Mouse (Mus musculus) midbrain, postnatal 0 days (tissue): ENCODE results near the gene Ace. TPM values are rescaled to one million over a fixed set of nuclear protein-coding genes. Genes with fewer than 3 reads are reported as not detected.

Experiments used
- ATAC-seq: fragments of 200-750 bp; cut with Nextera tagmentation; 2 replicates; pipeline ENCODE4 v1.8.0; 2017; ENCODE audit warnings: moderate number of reproducible peaks, mild to moderate bottlenecking, moderate TSS enrichment, moderate library complexity; ENCODE audit not compliant: low FRiP score
- DNase-seq: peaks from one replicate; pipeline ENCODE4 v3.0.0-alpha.2; 2015; ENCODE audit warnings: low spot score
- H3K27ac ChIP-seq: fragments of 300-500 bp; sonication (generic); 2 replicates; pipeline ENCODE4 v1.5.1; 2014; ENCODE audit warnings: low read depth, mild to moderate bottlenecking, low read length, mixed read lengths
- H3K27me3 ChIP-seq: fragments of 300-500 bp; sonication (generic); 2 replicates; pipeline ENCODE4 v1.6.1; 2014; ENCODE audit warnings: low read length, control low read depth, mixed read lengths; ENCODE audit not compliant: insufficient read depth
- H3K36me3 ChIP-seq: fragments of 300-500 bp; sonication (generic); 2 replicates; pipeline ENCODE4 v1.6.1; 2014; ENCODE audit warnings: low read length, control low read depth, mixed read lengths; ENCODE audit not compliant: insufficient read depth
- H3K4me1 ChIP-seq: fragments of 300-500 bp; sonication (generic); 2 replicates; pipeline ENCODE4 v1.6.1; 2014; ENCODE audit warnings: mild to moderate bottlenecking, control low read depth, antibody characterized with exemption, low read length, mixed read lengths; ENCODE audit not compliant: insufficient read depth
- H3K4me2 ChIP-seq: fragments of 300-500 bp; sonication (generic); 2 replicates; pipeline ENCODE4 v1.6.1; 2014; ENCODE audit warnings: low read depth, mild to moderate bottlenecking, low read length, mixed read lengths; ENCODE audit not compliant: poor library complexity, severe bottlenecking
- H3K4me3 ChIP-seq: fragments of 300-500 bp; sonication (generic); 2 replicates; pipeline ENCODE4 v1.5.1; 2014; ENCODE audit warnings: low read depth, mild to moderate bottlenecking, low read length, moderate library complexity
- H3K9ac ChIP-seq: fragments of 300-500 bp; sonication (generic); replicated peaks from 2 replicates; pipeline ENCODE4 v1.6.1; 2014; ENCODE audit warnings: mild to moderate bottlenecking, low read length, moderate library complexity, mixed read lengths; ENCODE audit not compliant: poor library complexity, severe bottlenecking
- H3K9me3 ChIP-seq: fragments of 300-500 bp; sonication (generic); 2 replicates; pipeline ENCODE4 v1.6.1; 2016; ENCODE audit warnings: low read length, control low read depth
- CTCF ChIP-seq: IDR thresholded peaks from 2 replicates; pipeline ENCODE4 v1.5.1; 2016; ENCODE audit warnings: antibody characterized with exemption, mild to moderate bottlenecking
- WGBS: fragments of 180-500 bp; shearing (Covaris S2); extraction: QIAGEN DNeasy Blood & Tissue Kit; methylation state at CpG from one replicate; pipeline ENCODE4 v1.1.7; 2014; 5-methylcytosine and 5-hydroxymethylcytosine counted together
- polyA plus RNA-seq: library from polyadenylated mRNA; unstranded; fragments of >200 nt; fragmentation: Nextera tagmentation; extraction: Ambion mirVana; gene quantifications from 2 replicates; pipeline ENCODE4 v1.2.1, GENCODE M21; 2015
- total RNA-seq: library from RNA; depleted of rRNA; stranded (reverse); fragments of >200 nt; gene quantifications from 2 replicates; pipeline ENCODE4 v1.2.3, GENCODE M21; 2014

Ace gene
- total and polyA plus RNA-seq, 2 experiments from 2014 or later: 10.0 to 25.1 TPM

DNA sequence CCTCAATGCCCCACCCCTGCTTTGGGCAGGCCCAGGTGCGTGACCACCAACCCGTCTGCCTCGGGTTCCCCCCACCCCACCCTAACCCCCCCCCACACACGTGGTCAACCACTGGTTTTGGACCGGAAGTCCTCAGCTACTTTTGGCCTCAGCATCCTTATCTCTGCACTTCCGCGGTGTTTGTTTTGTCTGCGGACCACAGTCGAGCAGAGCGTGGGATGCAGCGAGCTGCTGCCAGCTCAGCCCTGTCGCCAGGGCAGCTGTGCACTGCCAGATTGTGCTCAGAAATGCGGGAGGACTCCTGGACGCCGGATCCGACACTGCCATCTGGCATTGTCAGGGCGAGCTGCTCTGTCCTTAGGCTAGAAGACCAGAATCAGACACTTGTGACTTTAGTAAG, 8.4 kb upstream of the Ace start:
- Histone ChIP-seq H3K27ac (no peak overlapping the region), H3K4me1 (no peaks in the 10 kb centered on the region), H3K4me3 (no peak overlapping the region), H3K9me3 (no peaks in the 10 kb centered on the region), H3K4me2 (no peak overlapping the region), H3K27me3 (no peaks in the 10 kb centered on the region), H3K36me3 (no peaks in the 10 kb centered on the region), H3K9ac (no peak overlapping the region)
- ATAC-seq (no peak), DNase-seq (peak; percentile 75)
- TF ChIP-seq CTCF: no peak
- WGBS: 41% methylated on average over 17 of the region's 17 CpGs

- H3K36me3 ChIP-seq: no peaks in the 10 kb centered on the region
- no peak overlapping the region for H3K4me2 ChIP-seq
- H3K27ac ChIP-seq: no peak overlapping the region
- H3K4me3 ChIP-seq: no peak overlapping the region
- peak; percentile 31; the same call in 1 of the 2 replicates for TF ChIP-seq CTCF
- WGBS: 65% methylated on average over 5 of the region's 5 CpGs
- H3K4me1 ChIP-seq: peaks cover 10% of the 10 kb centered on the region; the same call in 1 of the 2 replicates
- no peak overlapping the region for H3K9ac ChIP-seq
- H3K9me3 ChIP-seq: no peaks in the 10 kb centered on the region
- no peaks in the 10 kb centered on the region; the same call in 1 of the 2 replicates for H3K27me3 ChIP-seq
- ATAC-seq: no peak
- DNase-seq: no peak
Observed at GRCm38 (mm10) chr11:105964691-105965090, 3.1 kb upstream of the Ace start.

DNA sequence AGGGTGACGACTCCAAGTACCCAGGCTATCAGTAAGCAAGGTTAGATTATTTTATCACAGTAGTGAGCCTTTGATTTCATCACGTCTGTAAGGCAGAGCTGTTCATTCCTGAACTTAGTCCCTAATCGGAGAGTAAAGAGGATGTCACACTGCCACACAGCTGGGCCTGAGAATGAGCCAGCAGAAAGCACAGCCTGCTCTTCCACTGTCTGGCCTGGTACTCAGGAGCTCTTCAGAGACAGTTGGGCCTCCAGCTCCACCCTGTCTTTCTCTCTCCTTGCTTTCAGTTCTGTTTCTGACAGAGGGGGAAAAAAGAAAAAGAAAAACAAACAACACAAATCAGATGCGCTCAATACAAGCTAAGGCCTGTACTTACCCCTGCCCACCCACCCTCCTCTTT, 1.5 kb upstream of the Ace start:
- Histone ChIP-seq H3K9ac (no peak overlapping the region), H3K4me3 (no peak overlapping the region), H3K9me3 (no peaks in the 10 kb centered on the region), H3K4me2 (no peak overlapping the region), H3K27me3 (no peaks in the 10 kb centered on the region; the same call in 1 of the 2 replicates), H3K4me1 (peaks cover 10% of the 10 kb centered on the region; the same call in 1 of the 2 replicates), H3K36me3 (no peaks in the 10 kb centered on the region), H3K27ac (no peak overlapping the region)
- DNase-seq (no peak), ATAC-seq (no peak)
- no peak for TF ChIP-seq CTCF
- 69% methylated on average over 4 of the region's 4 CpGs for WGBS

DNA sequence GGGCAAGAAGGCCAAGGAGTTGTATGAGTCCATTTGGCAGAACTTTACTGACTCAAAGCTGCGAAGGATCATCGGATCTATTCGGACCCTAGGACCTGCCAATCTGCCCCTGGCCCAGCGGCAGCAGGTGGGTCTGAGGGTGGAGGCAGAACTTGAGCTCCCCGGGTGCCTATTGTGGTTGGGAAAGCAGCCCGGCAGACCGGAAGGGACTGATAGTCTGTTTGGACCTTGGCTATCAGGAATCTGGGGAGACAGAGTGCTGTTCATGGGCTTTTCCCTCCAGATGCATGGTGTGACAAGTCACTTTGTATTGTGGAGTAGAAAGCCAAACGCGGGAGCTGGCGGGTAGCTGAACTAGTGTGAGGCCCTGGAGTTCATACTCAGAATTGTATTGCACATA, 1.2 kb downstream of the Ace start:
- WGBS: 45% methylated on average over 10 of the region's 10 CpGs
- Histone ChIP-seq H3K36me3 (no peaks in the 10 kb centered on the region), H3K9me3 (no peaks in the 10 kb centered on the region), H3K27me3 (no peaks in the 10 kb centered on the region; the same call in 1 of the 2 replicates), H3K4me2 (peak overlapping the region; percentile 96), H3K4me1 (peaks cover 10% of the 10 kb centered on the region; the same call in 1 of the 2 replicates), H3K4me3 (peak overlapping the region; percentile 62; the same call in 1 of the 2 replicates), H3K9ac (peak overlapping the region; percentile 72), H3K27ac (no peak overlapping the region)
- no peak for ATAC-seq
- no peak for DNase-seq
- TF ChIP-seq CTCF: no peak

DNA sequence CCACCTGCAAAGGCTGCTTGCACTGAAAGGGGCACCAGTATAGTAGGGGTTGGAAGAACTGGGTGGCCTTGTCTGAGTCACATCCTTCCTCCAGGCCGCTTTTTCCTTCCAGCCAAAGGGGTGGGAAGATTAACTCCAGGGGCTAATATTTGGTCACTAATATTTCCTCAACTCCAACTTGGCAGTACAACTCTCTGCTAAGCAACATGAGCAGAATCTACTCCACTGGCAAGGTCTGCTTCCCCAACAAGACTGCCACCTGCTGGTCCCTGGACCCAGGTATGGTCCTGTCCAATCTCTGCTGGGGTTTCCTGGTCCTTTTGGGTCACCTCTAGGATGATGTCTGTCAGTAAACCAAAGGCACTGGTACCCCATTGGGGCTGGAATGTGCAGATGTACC, 1.8 kb downstream of the Ace start:
- TF ChIP-seq CTCF: peak; percentile 70
- Histone ChIP-seq H3K27me3 (no peaks in the 10 kb centered on the region; the same call in 1 of the 2 replicates), H3K9ac (no peak overlapping the region), H3K4me3 (no peak overlapping the region), H3K36me3 (no peaks in the 10 kb centered on the region), H3K27ac (no peak overlapping the region), H3K9me3 (no peaks in the 10 kb centered on the region), H3K4me1 (peaks cover 10% of the 10 kb centered on the region; the same call in 1 of the 2 replicates), H3K4me2 (no peak overlapping the region)
- DNase-seq: peak; percentile 30
- ATAC-seq: no peak
- 65% methylated on average over 1 of the region's 1 CpGs for WGBS

GRCm38 (mm10) chr11:105974593-105974992, 6.8 kb downstream of the Ace start:
- H3K4me3 ChIP-seq: no peak overlapping the region
- 96% methylated on average over 6 of the region's 6 CpGs for WGBS
- H3K9me3 ChIP-seq: no peaks in the 10 kb centered on the region
- H3K27me3 ChIP-seq: no peaks in the 10 kb centered on the region; the same call in 1 of the 2 replicates
- H3K9ac ChIP-seq: no peak overlapping the region
- H3K4me1 ChIP-seq: no peaks in the 10 kb centered on the region
- 0 out of 2 replicates have a peak, but pooled peaks cover 2% of the 10 kb centered on the region for H3K36me3 ChIP-seq
- no peak overlapping the region for H3K27ac ChIP-seq
- H3K4me2 ChIP-seq: no peak overlapping the region
- TF ChIP-seq CTCF: no peak
- DNase-seq (peak; percentile 18), ATAC-seq (no peak)
